Mouse (Mus musculus): ENCODE data around the gene Gm38431. TPM values are rescaled to one million over a fixed set of nuclear protein-coding genes. Genes with fewer than 3 reads are reported as not detected.

Gene Gm38431
- polyA plus RNA-seq (2015; fragmentation: Nextera tagmentation; extraction: Ambion mirVana): 0.40 and 0.61 TPM in 2 replicates

- under 1% methylated on average over 54 of the region's 54 CpGs for WGBS (ENCODE audit: insufficient replicate concordance)
- H3K9me3 ChIP-seq (ENCODE audit: low read length): no peaks in the 10 kb centered on the region
- H3K9ac ChIP-seq (replicated peaks): peak within 1 kb of the TSS; percentile 80
- H3K4me3 ChIP-seq (ENCODE audit: low read depth, low read length): peak within 1 kb of the TSS; percentile 75
- no peaks in the 10 kb centered on the region for H3K27me3 ChIP-seq (ENCODE audit: insufficient read depth, low read length)
- ATAC-seq (peak; percentile 99), DNase-seq (peak; percentile 99)
- H3K4me2 ChIP-seq (ENCODE audit: low read depth, low read length): peak within 1 kb of the TSS; percentile 92
- H3K27ac ChIP-seq (ENCODE audit: low read depth): peak within 1 kb of the TSS; percentile 91
- peaks cover 16% of the 10 kb centered on the region for H3K4me1 ChIP-seq (ENCODE audit: insufficient read depth)
- H3K36me3 ChIP-seq (replicated peaks; ENCODE audit: insufficient read depth, low read length): peaks cover 33% of the 10 kb centered on the region
- TF ChIP-seq CTCF (IDR thresholded peaks at IDR 0.05; ENCODE audit: low read depth) (no peak), EP300 (IDR thresholded peaks at IDR 0.05; ENCODE audit: low read depth) (no peak; the same call in 1 of the 2 replicates)
Measured at GRCm38 (mm10) chr9:21091707-21092320, at the start of gene Gm38431, which contains the start of gene Raver1. Gene Gm38431 (minus strand): TSS chr9:21091997. Gene Raver1 (minus strand): TSS chr9:21092008.

GRCm38 (mm10) chr9:21138386-21138785 lies 46.6 kb upstream of the Gm38431 start:
- H3K9me3 ChIP-seq (ENCODE audit: low read length): no peaks in the 10 kb centered on the region
- no peak overlapping the region for H3K27ac ChIP-seq (ENCODE audit: low read depth)
- WGBS (ENCODE audit: insufficient replicate concordance): 73% methylated on average over 4 of the region's 4 CpGs
- no peak overlapping the region for H3K9ac ChIP-seq (replicated peaks)
- H3K4me2 ChIP-seq (ENCODE audit: low read depth, low read length): no peak overlapping the region
- TF ChIP-seq EP300 (IDR thresholded peaks at IDR 0.05; ENCODE audit: low read depth): no peak
- no peak for TF ChIP-seq CTCF (IDR thresholded peaks at IDR 0.05; ENCODE audit: low read depth)
- H3K27me3 ChIP-seq (ENCODE audit: insufficient read depth, low read length): no peaks in the 10 kb centered on the region
- peaks cover 52% of the 10 kb centered on the region for H3K36me3 ChIP-seq (replicated peaks; ENCODE audit: insufficient read depth, low read length)
- H3K4me3 ChIP-seq (ENCODE audit: low read depth, low read length): no peak overlapping the region
- 0 out of 2 replicates have a peak, but pooled peaks cover 2% of the 10 kb centered on the region for H3K4me1 ChIP-seq (ENCODE audit: insufficient read depth)
- ATAC-seq: no peak
- DNase-seq: no peak

- DNase-seq: peak; percentile 76
- 57% methylated on average over 3 of the region's 3 CpGs for WGBS (ENCODE audit: insufficient replicate concordance)
- peaks cover 40% of the 10 kb centered on the region for H3K36me3 ChIP-seq (replicated peaks; ENCODE audit: insufficient read depth, low read length)
Measured at GRCm38 (mm10) chr9:21137229-21137628, 45.4 kb upstream of the Gm38431 start.

GRCm38 (mm10) chr9:21136401-21136800 lies 44.6 kb upstream of the Gm38431 start:
- H3K4me2 ChIP-seq (ENCODE audit: low read depth, low read length): no peak overlapping the region
- DNase-seq: no peak
- H3K27me3 ChIP-seq (ENCODE audit: insufficient read depth, low read length): no peaks in the 10 kb centered on the region
- H3K9ac ChIP-seq (replicated peaks): no peak overlapping the region
- peaks cover 32% of the 10 kb centered on the region for H3K36me3 ChIP-seq (replicated peaks; ENCODE audit: insufficient read depth, low read length)
- 44% methylated on average over 6 of the region's 6 CpGs for WGBS (ENCODE audit: insufficient replicate concordance)
- peaks cover 4% of the 10 kb centered on the region; the same call in 1 of the 2 replicates for H3K4me1 ChIP-seq (ENCODE audit: insufficient read depth)
- 0 out of 2 replicates have a peak overlapping the region, but pooled peaks have one; percentile 34 for H3K27ac ChIP-seq (ENCODE audit: low read depth)
- no peak for ATAC-seq
- no peaks in the 10 kb centered on the region for H3K9me3 ChIP-seq (ENCODE audit: low read length)
- TF ChIP-seq CTCF (IDR thresholded peaks at IDR 0.05; ENCODE audit: low read depth) (no peak), EP300 (IDR thresholded peaks at IDR 0.05; ENCODE audit: low read depth) (no peak)
- no peak overlapping the region for H3K4me3 ChIP-seq (ENCODE audit: low read depth, low read length)

More at GRCm38 (mm10) chr9:21137229-21137628, 45.4 kb upstream of the Gm38431 start:
- H3K9me3 ChIP-seq (ENCODE audit: low read length): no peaks in the 10 kb centered on the region
- 0 out of 2 replicates have a peak, but pooled peaks cover 2% of the 10 kb centered on the region for H3K4me1 ChIP-seq (ENCODE audit: insufficient read depth)
- TF ChIP-seq CTCF (IDR thresholded peaks at IDR 0.05; ENCODE audit: low read depth): peak; percentile 84
- TF ChIP-seq EP300 (IDR thresholded peaks at IDR 0.05; ENCODE audit: low read depth): no peak
- no peaks in the 10 kb centered on the region for H3K27me3 ChIP-seq (ENCODE audit: insufficient read depth, low read length)
- H3K4me2 ChIP-seq (ENCODE audit: low read depth, low read length): no peak overlapping the region
- H3K9ac ChIP-seq (replicated peaks): no peak overlapping the region
- peak; percentile 29 for ATAC-seq
- no peak overlapping the region for H3K4me3 ChIP-seq (ENCODE audit: low read depth, low read length)
- H3K27ac ChIP-seq (ENCODE audit: low read depth): no peak overlapping the region

GRCm38 (mm10) chr9:21135941-21136381 lies 44.2 kb upstream of the Gm38431 start:
- Histone ChIP-seq H3K9me3 (ENCODE audit: low read length) (no peaks in the 10 kb centered on the region), H3K9ac (replicated peaks) (no peak overlapping the region), H3K4me1 (ENCODE audit: insufficient read depth) (peaks cover 5% of the 10 kb centered on the region; the same call in 1 of the 2 replicates), H3K4me3 (ENCODE audit: low read depth, low read length) (no peak overlapping the region), H3K4me2 (ENCODE audit: low read depth, low read length) (no peak overlapping the region), H3K36me3 (replicated peaks; ENCODE audit: insufficient read depth, low read length) (peaks cover 28% of the 10 kb centered on the region), H3K27ac (ENCODE audit: low read depth) (peak overlapping the region; percentile 48; the same call in 1 of the 2 replicates), H3K27me3 (ENCODE audit: insufficient read depth, low read length) (no peaks in the 10 kb centered on the region)
- TF ChIP-seq CTCF (IDR thresholded peaks at IDR 0.05; ENCODE audit: low read depth): no peak
- TF ChIP-seq EP300 (IDR thresholded peaks at IDR 0.05; ENCODE audit: low read depth): no peak
- ATAC-seq: no peak
- WGBS (ENCODE audit: insufficient replicate concordance): 29% methylated on average over 1 of the region's 1 CpGs
- DNase-seq: no peak

GRCm38 (mm10) chr9:21135329-21135890 lies 43.6 kb upstream of the Gm38431 start:
- Histone ChIP-seq H3K9me3 (ENCODE audit: low read length) (no peaks in the 10 kb centered on the region), H3K27ac (ENCODE audit: low read depth) (peak overlapping the region; percentile 48; the same call in 1 of the 2 replicates), H3K27me3 (ENCODE audit: insufficient read depth, low read length) (no peaks in the 10 kb centered on the region), H3K4me3 (ENCODE audit: low read depth, low read length) (no peak overlapping the region), H3K36me3 (replicated peaks; ENCODE audit: insufficient read depth, low read length) (peaks cover 23% of the 10 kb centered on the region), H3K4me2 (ENCODE audit: low read depth, low read length) (no peak overlapping the region), H3K4me1 (ENCODE audit: insufficient read depth) (peaks cover 7% of the 10 kb centered on the region), H3K9ac (replicated peaks) (no peak overlapping the region)
- WGBS (ENCODE audit: insufficient replicate concordance): 67% methylated on average over 4 of the region's 4 CpGs
- ATAC-seq: no peak
- DNase-seq: no peak
- TF ChIP-seq CTCF (IDR thresholded peaks at IDR 0.05; ENCODE audit: low read depth): no peak
- no peak for TF ChIP-seq EP300 (IDR thresholded peaks at IDR 0.05; ENCODE audit: low read depth)

Measured in liver, postnatal 0 days (tissue).